Mouse (Mus musculus) cerebellum, adult 2 months (tissue): ENCODE measurements around the gene Rbak. TPM values are rescaled to one million over a fixed set of nuclear protein-coding genes. Genes with fewer than 3 reads are reported as not detected.
"Not testable (repeated sequence)": the region's sequence is repeated elsewhere in the genome, so short reads cannot be mapped to it uniquely, and the experiment has no call there.

Source experiments
- DNase-seq, 2 experiments: peaks; one replicate each; pipeline ENCODE4 v3.0.0; 2021
- H3K27ac ChIP-seq: fragments of 200-500 bp; 2 replicates; pipeline ENCODE4 v1.5.1; 2012; ENCODE audit warnings: low read length, control low read depth, inconsistent platforms; ENCODE audit not compliant: insufficient read depth
- H3K27me3 ChIP-seq: fragments of 200-500 bp; 2 replicates; pipeline ENCODE4 v1.6.1; 2012; ENCODE audit warnings: inconsistent platforms, mild to moderate bottlenecking, low read length, moderate library complexity; ENCODE audit not compliant: control insufficient read depth, insufficient read depth
- H3K4me1 ChIP-seq: fragments of 200-500 bp; 2 replicates; pipeline ENCODE4 v1.6.1; 2011; ENCODE audit warnings: low read length; ENCODE audit not compliant: control insufficient read depth, insufficient read depth
- H3K4me3 ChIP-seq: fragments of 200-500 bp; replicated peaks from 2 replicates; pipeline ENCODE3; 2011; ENCODE audit warnings: mild to moderate bottlenecking, low read depth, low read length, control low read depth; ENCODE audit not compliant: insufficient read depth
- CTCF ChIP-seq: fragments of 200-500 bp; IDR thresholded peaks from 2 replicates; pipeline ENCODE4 v1.5.1; 2011; ENCODE audit warnings: low read depth, mild to moderate bottlenecking, control low read depth, low read length, moderate library complexity, borderline replicate concordance; ENCODE audit not compliant: insufficient read depth
- POLR2A ChIP-seq: fragments of 200-500 bp; IDR thresholded peaks from 2 replicates; pipeline ENCODE4 v1.6.1; 2011; ENCODE audit warnings: low read length, control low read depth, borderline replicate concordance; ENCODE audit not compliant: insufficient read depth
- WGBS: fragments of 180-500 bp; shearing (Covaris S2); methylation state at CpG from one replicate; pipeline ENCODE4 v1.1.7; 2018; 5-methylcytosine and 5-hydroxymethylcytosine counted together
- polyA plus RNA-seq: library from polyadenylated mRNA; depleted of rRNA; stranded (reverse); fragments of >200 nt; gene quantifications from 2 replicates; pipeline ENCODE4 v1.2.3, GENCODE M21; 2012

Gene Rbak
- polyA plus RNA-seq, 1 experiment, result 13.8 TPM

DNA sequence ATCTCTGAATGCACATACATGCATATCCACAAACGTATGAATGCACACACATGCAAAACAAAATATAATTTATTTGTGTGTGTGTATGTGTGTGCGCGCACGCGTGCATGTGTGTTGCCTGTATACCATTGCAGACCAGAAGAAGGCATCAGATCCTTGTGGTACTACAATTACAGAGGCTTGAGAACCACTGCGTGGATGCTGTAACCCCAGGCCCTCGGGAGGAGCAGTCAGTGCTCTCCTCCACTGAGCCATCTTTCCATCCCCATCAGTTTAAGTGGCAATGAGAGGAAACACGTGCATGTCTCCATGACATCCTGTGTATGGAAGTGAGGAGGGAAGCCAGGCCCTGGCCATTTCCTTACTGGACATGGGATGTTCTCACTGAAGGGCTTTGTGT is 12.2 kb upstream of the Rbak start:
- TF ChIP-seq POLR2A (no peak), CTCF (no peak)
- no peak for DNase-seq
- no peak overlapping the region for H3K27ac ChIP-seq
- H3K4me1 ChIP-seq, result no peaks in the 10 kb centered on the region
- no peak overlapping the region for H3K4me3 ChIP-seq
- 88% methylated on average over 8 of the region's 8 CpGs for WGBS
- H3K27me3 ChIP-seq, result no peaks in the 10 kb centered on the region

DNA sequence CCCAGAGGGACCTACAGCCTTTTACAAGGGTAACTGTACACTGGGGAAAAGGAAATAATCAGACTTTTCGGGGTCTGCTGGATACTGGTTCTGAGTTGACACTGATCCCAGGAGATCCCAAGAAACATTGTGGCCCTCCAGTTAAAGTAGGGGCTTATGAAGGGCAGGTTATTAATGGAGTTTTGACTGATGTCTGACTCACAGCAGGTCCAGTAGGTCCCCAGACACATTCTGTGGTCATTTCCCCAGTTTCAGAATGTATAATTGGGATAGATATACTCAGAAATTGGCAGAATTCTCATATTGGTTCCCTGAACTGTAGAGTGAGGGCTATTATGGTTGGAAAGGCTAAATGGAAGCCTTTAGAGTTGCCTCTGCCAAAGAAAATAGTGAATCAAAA is 7.4 kb upstream of the Rbak start:
- not testable (repeated sequence) for H3K4me3 ChIP-seq, DNase-seq
- 82% methylated on average over 1 of the region's 1 CpGs for WGBS

DNA sequence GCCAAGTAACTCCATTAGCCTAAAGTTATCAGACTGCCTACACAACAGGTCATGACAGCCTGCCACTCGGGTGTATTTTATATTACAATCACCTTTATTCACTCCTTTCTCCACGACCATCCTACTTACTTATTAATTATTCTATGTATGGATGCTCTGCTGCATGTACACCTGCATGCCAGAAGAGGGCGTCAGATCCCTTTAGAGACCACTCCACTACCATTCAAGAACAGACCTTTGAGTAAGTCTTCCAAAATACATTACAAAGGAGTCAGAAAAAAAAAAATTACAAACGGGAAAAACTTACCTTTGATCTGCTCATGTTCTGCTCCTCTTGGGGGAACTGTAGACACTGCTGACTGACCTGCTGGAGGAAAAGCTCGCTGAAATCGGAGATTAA is 1.4 kb downstream of the Rbak start:
- peak overlapping the region; percentile 35 for H3K4me3 ChIP-seq
- TF ChIP-seq POLR2A (no peak), CTCF (0 out of 2 replicates have a peak, but pooled peaks have one; percentile 11)
- H3K4me1 ChIP-seq, result peaks cover 2% of the 10 kb centered on the region
- H3K27me3 ChIP-seq, result no peaks in the 10 kb centered on the region
- DNase-seq, result peak in 1 of 2 experiments; percentile 19
- WGBS, result 23% methylated on average over 6 of the region's 6 CpGs
- H3K27ac ChIP-seq, result no peak overlapping the region

More for the DNA sequence above, 7.4 kb upstream of the Rbak start:
- H3K27ac ChIP-seq, H3K27me3 ChIP-seq, H3K4me1 ChIP-seq: not testable (repeated sequence)

DNA sequence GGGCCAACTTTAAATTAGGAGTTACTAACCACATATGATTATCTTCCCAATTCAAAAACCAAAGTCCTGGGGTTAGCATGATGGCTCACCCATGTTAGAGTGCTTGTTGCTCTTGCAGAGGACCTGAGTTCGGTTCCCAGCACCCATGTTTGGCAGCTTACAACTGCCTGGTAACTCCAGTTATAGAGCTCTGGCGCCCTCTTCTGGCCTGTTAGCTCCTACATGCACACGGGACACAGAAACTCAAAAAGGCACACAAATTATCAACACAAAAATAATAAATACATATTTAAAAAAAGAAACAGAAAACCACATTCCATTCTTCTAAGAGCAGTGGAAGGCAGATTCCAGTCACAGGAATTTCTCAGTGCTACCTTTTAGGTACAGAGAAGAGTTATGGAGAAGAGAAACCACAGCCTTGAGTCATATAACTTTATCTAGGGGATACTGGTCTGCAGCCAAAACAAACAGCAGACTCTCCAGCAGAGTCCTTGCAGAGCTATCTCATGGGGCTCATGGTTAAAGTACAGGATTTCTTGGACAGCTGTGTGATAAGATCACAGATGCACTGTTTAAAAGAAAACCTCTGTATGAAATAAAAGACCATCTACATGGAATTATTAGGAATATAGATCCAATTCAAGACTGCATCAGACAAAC is 2.9 kb downstream of the Rbak start:
- H3K4me3 ChIP-seq, result no peak overlapping the region
- TF ChIP-seq POLR2A (no peak), CTCF (0 out of 2 replicates have a peak, but pooled peaks have one; percentile 18)

DNA sequence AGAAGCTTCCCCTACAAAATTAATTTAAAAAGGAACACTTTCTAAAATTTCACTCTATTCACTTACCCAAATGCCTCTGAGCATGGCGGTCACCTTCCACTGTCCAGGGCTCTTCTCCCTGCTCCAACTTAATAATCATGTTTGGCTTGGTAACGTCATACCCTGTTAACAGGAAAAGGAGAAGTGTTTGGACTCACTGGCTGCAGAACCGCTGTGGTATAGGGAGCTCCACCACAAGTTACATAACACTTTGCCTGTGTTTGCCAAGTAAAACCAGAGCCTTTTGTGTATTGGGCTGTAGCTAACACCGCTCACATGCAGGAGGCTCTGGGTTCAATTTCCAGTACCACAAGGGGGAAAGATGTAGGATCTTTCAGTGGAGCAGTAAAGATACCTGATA is 4.6 kb downstream of the Rbak start:
- no peak for TF ChIP-seq POLR2A
- no peak for TF ChIP-seq CTCF
- Histone ChIP-seq H3K4me3 (no peak overlapping the region), H3K27me3 (no peaks in the 10 kb centered on the region), H3K27ac (no peak overlapping the region), H3K4me1 (peaks cover 2% of the 10 kb centered on the region)
- DNase-seq, result no peak
- 93% methylated on average over 4 of the region's 4 CpGs for WGBS

More for the DNA sequence above, 2.9 kb downstream of the Rbak start:
- DNase-seq, result no peak
- WGBS, result 93% methylated on average over 3 of the region's 3 CpGs
- Histone ChIP-seq H3K4me1 (peaks cover 2% of the 10 kb centered on the region), H3K27ac (no peak overlapping the region), H3K27me3 (no peaks in the 10 kb centered on the region)

DNA sequence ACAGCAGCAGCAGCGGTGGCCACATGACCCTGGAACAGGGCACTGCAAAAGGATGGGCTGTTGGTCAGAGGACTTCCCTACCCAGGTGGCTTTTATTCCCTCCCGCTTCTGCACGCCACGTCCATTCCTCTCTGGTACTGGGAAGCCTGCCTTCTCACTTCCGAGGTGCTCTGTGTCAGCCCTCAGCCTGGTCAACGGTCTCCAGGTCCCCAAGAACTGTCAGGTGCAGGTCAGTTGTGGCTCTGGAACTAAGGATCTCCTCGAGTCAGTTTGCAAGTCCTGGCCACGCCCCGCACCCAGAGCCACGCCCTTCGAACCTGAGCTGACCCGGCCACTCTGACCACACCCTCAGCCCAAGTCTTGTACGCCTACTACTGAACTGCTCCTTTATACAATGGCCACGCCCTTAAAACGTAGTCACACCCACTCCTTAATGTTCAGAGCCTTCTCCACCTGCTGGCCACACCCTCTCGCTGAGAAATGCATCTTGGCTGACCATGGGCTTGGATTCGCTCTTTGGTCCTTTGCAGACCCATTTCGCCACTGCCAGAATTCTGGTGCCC is 15.0 kb downstream of the Rbak start:
- DNase-seq, result no peak
- no peaks in the 10 kb centered on the region for H3K27me3 ChIP-seq
- 19% methylated on average over 18 of the region's 18 CpGs for WGBS
- no peak overlapping the region for H3K27ac ChIP-seq
- TF ChIP-seq POLR2A, result no peak
- TF ChIP-seq CTCF, result no peak
- H3K4me3 ChIP-seq, result no peak overlapping the region
- no peaks in the 10 kb centered on the region for H3K4me1 ChIP-seq

DNA sequence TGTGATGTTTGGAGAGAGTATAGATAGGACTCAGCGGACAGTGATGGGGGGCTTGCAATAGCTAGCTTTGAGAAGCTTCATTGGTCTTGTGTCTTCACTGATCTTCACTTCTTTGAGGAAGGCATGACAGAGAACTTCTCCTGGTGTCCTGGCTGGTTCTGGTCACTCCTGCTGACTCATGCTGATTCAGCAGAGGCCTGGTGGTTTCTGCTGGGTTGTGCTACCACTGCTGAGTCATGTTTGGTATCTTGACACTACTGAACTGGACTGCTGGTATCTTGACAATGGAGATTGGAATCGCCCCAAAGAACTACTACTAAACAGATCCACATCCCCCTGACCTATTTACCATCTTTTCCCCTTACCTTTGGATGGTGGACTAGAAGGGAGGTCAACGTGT is 25.0 kb downstream of the Rbak start:
- Histone ChIP-seq H3K4me1 (no peaks in the 10 kb centered on the region), H3K27me3 (no peaks in the 10 kb centered on the region), H3K4me3 (no peak overlapping the region), H3K27ac (no peak overlapping the region)
- 89% methylated on average over 3 of the region's 3 CpGs for WGBS
- no peak for TF ChIP-seq CTCF
- TF ChIP-seq POLR2A, result no peak
- DNase-seq, result no peak

DNA sequence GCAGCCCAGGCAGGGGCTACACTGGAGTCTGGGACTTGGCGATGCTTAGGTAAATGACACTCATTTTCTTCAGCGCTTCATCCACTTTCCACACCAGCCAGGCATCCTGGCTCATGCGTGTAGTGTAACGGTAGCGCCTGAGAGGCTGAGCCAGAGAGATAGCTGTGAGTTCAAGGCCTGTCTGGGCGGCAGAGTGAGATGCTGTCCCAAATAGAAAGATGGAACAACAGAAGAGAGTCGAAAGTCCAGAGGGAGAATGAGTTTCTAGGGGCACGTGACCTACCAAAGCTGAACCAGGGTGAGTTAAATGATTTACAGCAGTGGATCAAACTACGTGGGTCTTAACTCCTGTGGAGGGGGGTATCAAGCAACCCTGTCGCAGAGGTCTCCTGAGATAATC is 26.8 kb downstream of the Rbak start:
- 90% methylated on average over 10 of the region's 10 CpGs for WGBS
- Histone ChIP-seq H3K4me1 (no peaks in the 10 kb centered on the region), H3K27me3 (no peaks in the 10 kb centered on the region), H3K4me3 (no peak overlapping the region), H3K27ac (no peak overlapping the region)
- no peak for DNase-seq
- TF ChIP-seq CTCF (no peak), POLR2A (no peak)
